In the genomic region with DNA sequence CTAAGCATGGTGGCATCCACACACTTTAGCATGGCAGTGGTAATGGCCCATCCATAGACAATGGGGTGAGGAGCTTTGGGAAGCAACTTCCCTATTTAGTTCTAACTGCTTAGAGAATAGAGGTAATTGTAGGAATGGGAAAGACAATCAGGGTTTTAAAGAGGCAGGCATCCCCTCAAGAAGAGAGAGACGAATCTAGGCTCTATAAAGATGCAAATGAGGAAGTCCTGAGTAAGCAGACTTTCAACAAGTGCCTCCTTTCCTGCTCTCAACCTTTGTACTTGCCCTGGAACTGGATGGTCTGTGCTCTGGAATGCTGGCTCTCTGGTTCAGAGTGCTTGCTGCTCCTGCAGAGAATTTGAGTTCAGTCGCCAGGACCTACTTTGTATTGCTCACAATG, we compare ENCODE assay signal across 28 mouse cellular contexts. TPM values are rescaled to one million over a fixed set of nuclear protein-coding genes. Genes with fewer than 3 reads are reported as not detected.
A peak's percentile ranks its signal among the peaks of the same experiment; 100 is the strongest.
DNase-seq lines count a peak whose midpoint lies in the region; ATAC-seq and TF ChIP-seq lines count a peak whose summit lies in the region.
"Had no signal": no experiment of that assay in that cellular context is flagged by ENCODE, and none has a peak within 500 bp of the region (broad histone marks: within the 10 kb centered on the region; RNA-seq: fewer than 3 reads in every experiment).

No protein-coding gene starts in this region.

- no peak for TF ChIP-seq CTCF in small intestine, adult 2 months (IDR thresholded peaks at IDR 0.05; ENCODE audit: extremely low read depth, insufficient read length, insufficient replicate concordance, low read depth, low read length)

- ATAC-seq in kidney, embryonic 14.5 days (ENCODE audit: low FRiP score, low TSS enrichment) = no peak
- ATAC-seq: CD4-positive, CD25-positive, alpha-beta regulatory T cell, adult 4 months; forebrain, embryonic 16.5 days had no signal

- no peak overlapping the region for H3K9ac ChIP-seq in kidney, embryonic 14.5 days (ENCODE audit: low read depth, low read length)
- H3K9ac ChIP-seq: embryonic facial prominence, embryonic 13.5 days; hindbrain, embryonic 14.5 days; limb, embryonic 12.5 days; liver, embryonic 14.5 days; lung, embryonic 15.5 days; midbrain, embryonic 12.5 days had no signal

- H3K4me2 ChIP-seq in kidney, embryonic 14.5 days (replicated peaks; ENCODE audit: low read depth, low read length) = no peak overlapping the region
- H3K4me2 ChIP-seq: embryonic facial prominence, embryonic 13.5 days; heart, embryonic 11.5 days; hindbrain, embryonic 14.5 days; limb, embryonic 12.5 days; lung, embryonic 15.5 days; midbrain, embryonic 12.5 days had no signal

- no peak overlapping the region for H3K27ac ChIP-seq in kidney, embryonic 14.5 days (ENCODE audit: low read depth, low read length)
- peak overlapping the region; percentile 69; the same call in 1 of the 2 replicates for H3K27ac ChIP-seq in small intestine, adult 2 months (ENCODE audit: insufficient read depth, low read depth, low read length)
- H3K27ac ChIP-seq: embryonic facial prominence, embryonic 13.5 days; hindbrain, embryonic 14.5 days; limb, embryonic 12.5 days; liver, embryonic 14.5 days; lung, embryonic 15.5 days; midbrain, embryonic 12.5 days had no signal

- no peaks in the 10 kb centered on the region for H3K9me3 ChIP-seq in kidney, embryonic 14.5 days (ENCODE audit: control insufficient read depth, low read length)
- H3K9me3 ChIP-seq: embryonic facial prominence, embryonic 13.5 days; limb, embryonic 12.5 days; lung, embryonic 15.5 days; midbrain, embryonic 12.5 days had no signal

- H3K4me3 ChIP-seq in kidney, embryonic 14.5 days (ENCODE audit: low read length) = no peak overlapping the region
- H3K4me3 ChIP-seq in small intestine, adult 2 months (ENCODE audit: low read depth, low read length) = no peak overlapping the region
- H3K4me3 ChIP-seq: embryonic facial prominence, embryonic 13.5 days; limb, embryonic 12.5 days; lung, embryonic 15.5 days; midbrain, embryonic 12.5 days had no signal

- H3K4me1 ChIP-seq in kidney, embryonic 14.5 days (ENCODE audit: control insufficient read depth, insufficient read depth, low read length) = no peaks in the 10 kb centered on the region
- H3K4me1 ChIP-seq in small intestine, adult 2 months (ENCODE audit: control insufficient read depth, insufficient read depth, insufficient read length, low read length) = peaks cover 8% of the 10 kb centered on the region; the same call in 1 of the 2 replicates
- H3K4me1 ChIP-seq: embryonic facial prominence, embryonic 13.5 days; limb, embryonic 12.5 days; midbrain, embryonic 12.5 days had no signal

- TF ChIP-seq POLR2A in small intestine, adult 2 months (IDR thresholded peaks at IDR 0.05; ENCODE audit: low read depth, low read length) = no peak

- WGBS in kidney, embryonic 14.5 days = 36% methylated on average over 2 of the region's 2 CpGs
- WGBS in small intestine, adult 2 months = 9% methylated on average over 2 of the region's 2 CpGs

- H3K36me3 ChIP-seq in kidney, embryonic 14.5 days (ENCODE audit: control insufficient read depth, insufficient read depth, low read length) = no peaks in the 10 kb centered on the region
- no peaks in the 10 kb centered on the region for H3K36me3 ChIP-seq in small intestine, adult 2 months (ENCODE audit: control insufficient read depth, insufficient read depth, low read length)
- H3K36me3 ChIP-seq: embryonic facial prominence, embryonic 13.5 days; limb, embryonic 12.5 days; lung, embryonic 15.5 days; midbrain, embryonic 12.5 days had no signal

- DNase-seq in kidney, adult 18-20 months = peak; percentile 75
- DNase-seq in ZHBTc4 (ENCODE audit: low read depth, low spot score) = peak; percentile 82
- DNase-seq in kidney, adult 9 months = peak; percentile 92
- no peak for DNase-seq in frontal cortex, postnatal 14 days (ENCODE audit: low spot score in 2 of 2)
- no peak for DNase-seq in gastrocnemius, postnatal 10 days
- no peak for DNase-seq in Muller cell, postnatal 12 days (ENCODE audit: inconsistent ontology term)
- DNase-seq: adrenal gland, postnatal 10 days; cerebellum, adult 9-11 months; heart, postnatal 14 days; retina, postnatal 1 day; thymus, postnatal 25 days had no signal

- H3K27me3 ChIP-seq in kidney, embryonic 14.5 days (ENCODE audit: control insufficient read depth, insufficient read depth, low read length) = no peaks in the 10 kb centered on the region
- H3K27me3 ChIP-seq in small intestine, adult 2 months (ENCODE audit: control insufficient read depth, insufficient read depth, low read length) = no peaks in the 10 kb centered on the region
- H3K27me3 ChIP-seq: embryonic facial prominence, embryonic 13.5 days; lung, embryonic 15.5 days; midbrain, embryonic 12.5 days had no signal

RNA-seq across cellular contexts. Expression of gene Morc1, which starts 8.5 kb away (rescaled TPM):
- not detected in 2 replicates for polyA plus RNA-seq in kidney, embryonic 14.5 days (2014; fragmentation: Nextera tagmentation; extraction: Ambion mirVana)
- 0.04 TPM in 1 of 2 replicates, not detected in the other for polyA plus RNA-seq in small intestine, adult 2 months (2012; rRNA removed)
- not detected for total RNA-seq in gastrocnemius, postnatal 10 days (2021)
- total RNA-seq: adrenal gland, postnatal 10 days; granulocyte monocyte progenitor cell, adult 5-6 weeks; monocyte, adult 5-6 weeks had no signal
- polyA plus RNA-seq: embryonic facial prominence, embryonic 13.5 days; liver, embryonic 14.5 days; midbrain, embryonic 12.5 days; neural tube, embryonic 11.5 days had no signal

RNA-seq across cellular contexts. Expression of gene Gm5485, which starts 10.3 kb away (rescaled TPM):
- not detected in 2 replicates for polyA plus RNA-seq in kidney, embryonic 14.5 days (2014; fragmentation: Nextera tagmentation; extraction: Ambion mirVana)
- polyA plus RNA-seq in small intestine, adult 2 months (2012; rRNA removed) = 13.4 and 33.9 TPM in 2 replicates
- not detected for total RNA-seq in gastrocnemius, postnatal 10 days (2021)
- total RNA-seq: adrenal gland, postnatal 10 days; gastrocnemius, adult 18-20 months; granulocyte monocyte progenitor cell, adult 5-6 weeks; heart, postnatal 14 days; layer of hippocampus, postnatal 14 days; monocyte, adult 5-6 weeks had no signal
- polyA plus RNA-seq: CD4-positive, CD25-positive, alpha-beta regulatory T cell, adult 4 months; embryonic facial prominence, embryonic 13.5 days; forebrain, embryonic 16.5 days; heart, embryonic 11.5 days; hindbrain, embryonic 14.5 days; limb, embryonic 12.5 days; liver, embryonic 14.5 days; lung, embryonic 15.5 days; midbrain, embryonic 12.5 days; neural tube, embryonic 11.5 days; testis, adult 2 months had no signal

Comparison
In these comparisons a context has a peak if more than half of its experiments do, and no peak if none do; other contexts are left out.
1. DNase-seq: peak in kidney, adult 18-20 months (single experiment), ZHBTc4 (single experiment) and kidney, adult 9 months (single experiment); none in frontal cortex, postnatal 14 days (0 of 2), gastrocnemius, postnatal 10 days (single experiment) and Muller cell, postnatal 12 days (single experiment).
2. RNA of gene Gm5485, which starts 10.3 kb away (polyA plus RNA-seq): 13.4 to 33.9 TPM in small intestine, adult 2 months; not detected in kidney, embryonic 14.5 days; every median in the first group is over 10 times any median in the second.